Mouse (Mus musculus) liver, embryonic 14.5 days (tissue): ENCODE data around the gene Mettl7b.

Experiments
- CTCF ChIP-seq: IDR thresholded peaks from 2 replicates; pipeline ENCODE4 v1.5.1; 2016; ENCODE audit warnings: antibody characterized with exemption, low read depth, control low read depth
- EP300 ChIP-seq: IDR thresholded peaks from 2 replicates; pipeline ENCODE4 v1.6.1; 2016; ENCODE audit warnings: antibody characterized with exemption, low read depth

DNA sequence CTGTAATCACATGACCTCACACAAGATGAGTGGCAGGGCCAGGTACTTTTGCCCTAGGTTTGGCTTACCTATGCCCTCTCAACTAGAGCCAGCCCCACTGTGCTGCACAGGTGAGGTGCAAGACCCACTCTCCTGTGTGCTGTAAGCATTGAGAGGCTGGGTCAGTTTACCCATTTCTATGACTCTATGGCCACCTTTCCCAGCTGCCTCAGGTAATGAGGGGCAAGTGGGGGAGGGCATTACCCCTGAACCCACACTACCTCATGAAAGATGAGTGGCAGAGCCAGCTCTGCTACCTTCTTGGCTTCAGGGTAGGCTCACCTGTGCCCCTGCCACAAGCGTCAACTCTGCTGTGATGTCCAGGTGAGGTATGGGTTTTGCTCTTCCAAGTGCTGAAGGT, 35.0 kb upstream of the Mettl7b start:
- TF ChIP-seq CTCF (no peak), EP300 (no peak)
